Mouse (Mus musculus) embryonic stem cell, embryonic (primary cell): ENCODE data around the gene Kctd15.

Source experiments
- CTCF ChIA-PET, 4 experiments: fragments of 300-600 bp in 2 of 4; fragments of 350-600 bp in 2 of 4; sonication (Branson Sonifier 250); formaldehyde crosslinking; loops; one replicate each; lab custom pipeline; 2022; ENCODE audit warnings: inconsistent platforms in 2 of 4; lab: Charles Lee
- POLR2A ChIA-PET, 4 experiments: fragments of 300-600 bp in 2 of 4; fragments of 350-600 bp in 2 of 4; sonication (Branson Sonifier 250); formaldehyde crosslinking; loops; one replicate each; lab custom pipeline; 2022; ENCODE audit warnings: antibody characterized with exemption in 4 of 4, inconsistent platforms in 1 of 4; lab: Charles Lee

The Kctd15 gene

DNA sequence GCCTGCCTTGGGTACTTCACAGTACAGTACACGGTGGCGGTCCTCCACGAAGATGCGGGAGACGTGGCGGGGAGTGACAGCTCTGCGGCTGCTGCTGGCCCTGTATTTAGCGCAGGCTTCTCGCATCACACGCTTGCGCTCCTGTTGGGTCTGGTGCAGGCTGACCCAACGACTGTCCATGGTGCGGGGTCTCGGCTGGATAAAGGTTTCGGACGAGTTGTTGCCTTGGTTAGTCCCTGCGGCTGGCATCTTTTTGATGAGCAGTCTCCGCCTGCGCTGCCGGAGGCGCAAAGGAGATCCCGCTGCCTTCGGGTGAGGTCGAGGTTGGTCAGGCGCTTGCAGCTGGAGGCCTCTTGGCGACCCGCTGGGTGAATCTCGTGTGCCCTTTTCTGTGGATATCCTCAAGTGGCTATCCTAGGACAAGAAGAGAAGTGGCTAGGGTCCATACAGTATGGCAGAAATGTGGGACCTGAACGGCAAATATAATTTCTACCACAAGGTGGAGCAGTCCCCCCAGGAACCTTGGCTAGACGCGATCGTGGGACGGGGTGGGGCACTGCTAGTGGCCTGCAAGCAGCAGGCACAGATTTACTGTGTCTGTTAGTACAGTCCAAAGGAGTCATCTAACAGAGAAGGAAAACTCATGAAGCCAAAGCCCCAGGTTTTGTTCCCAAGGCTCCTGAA, 19.4 kb upstream of the Kctd15 start:
- POLR2A ChIA-PET, result interaction anchor here in 3 of 4 experiments (0.6 to 2.9 kb wide), 12 partner anchors 25 to 501 kb away, joined by 3 to 13 read pairs (median 4); no protein-coding TSS in a partner anchor
- CTCF ChIA-PET, result interaction anchor here (0.5 to 6.3 kb wide), 49 partner anchors 10 to 740 kb away, joined by 3 to 50 read pairs (median 4); no protein-coding TSS in a partner anchor

GRCm38 (mm10) chr7:34675120-34675790, 18.7 kb upstream of the Kctd15 start:
- CTCF ChIA-PET, result interaction anchor here (0.5 to 6.3 kb wide), 39 partner anchors 15 to 741 kb away, joined by 3 to 50 read pairs (median 4); no protein-coding TSS in a partner anchor
- POLR2A ChIA-PET, result interaction anchor here in 3 of 4 experiments (0.6 to 8.6 kb wide), 22 partner anchors 20 to 502 kb away, joined by 3 to 78 read pairs (median 4); no protein-coding TSS in a partner anchor

DNA sequence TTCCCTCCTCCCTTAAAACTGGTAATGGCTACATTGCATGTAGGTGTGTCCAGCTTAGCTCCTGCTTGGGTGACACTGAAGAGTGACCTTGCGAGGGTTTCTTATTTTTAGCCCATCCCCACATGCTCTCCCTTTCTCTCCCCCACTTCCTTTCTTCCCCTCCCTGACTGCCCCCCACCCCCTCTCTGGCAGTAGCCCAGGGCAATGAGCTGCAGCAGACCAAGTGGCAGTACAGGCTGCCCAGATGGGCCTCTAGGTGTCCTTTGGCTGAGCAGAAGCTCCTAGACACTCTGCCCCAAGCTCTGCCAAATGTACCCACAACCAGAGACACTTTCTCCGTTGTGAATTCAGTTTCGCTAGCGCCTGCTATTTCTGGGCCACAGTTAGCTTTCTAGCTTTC, 16.4 kb upstream of the Kctd15 start:
- ChIA-PET CTCF (interaction anchor here (0.6 to 6.3 kb wide), 24 partner anchors 18 to 269 kb away, joined by 3 to 50 read pairs (median 4); no protein-coding TSS in a partner anchor), POLR2A (interaction anchor here (0.6 to 8.6 kb wide), 6 partner anchors 18 to 283 kb away, joined by 3 to 78 read pairs (median 8); no protein-coding TSS in a partner anchor)

- ChIA-PET POLR2A (interaction anchor here in 2 of 4 experiments (1.1 to 8.6 kb wide), 6 partner anchors 48 to 269 kb away, joined by 3 to 78 read pairs (median 4); no protein-coding TSS in a partner anchor), CTCF (interaction anchor here (0.5 to 3.9 kb wide), 16 partner anchors 50 to 1203 kb away, joined by 3 to 29 read pairs (median 4); no protein-coding TSS in a partner anchor)
These were observed 15.4 kb upstream of the Kctd15 start for GRCm38 (mm10) chr7:34671911-34672310.

GRCm38 (mm10) chr7:34670778-34671177, 14.2 kb upstream of the Kctd15 start:
- CTCF ChIA-PET, result interaction anchor here (0.6 to 3.1 kb wide), 22 partner anchors 15 to 506 kb away, joined by 3 to 27 read pairs (median 4); no protein-coding TSS in a partner anchor
- POLR2A ChIA-PET, result interaction anchor here in 3 of 4 experiments (0.5 to 8.6 kb wide), 31 partner anchors 12 to 539 kb away, joined by 3 to 78 read pairs (median 5); partner anchors contain the start of gene Kctd15 (in 1 of the 3)

- POLR2A ChIA-PET, result interaction anchor here (0.5 to 8.6 kb wide), 41 partner anchors 9 to 544 kb away, joined by 3 to 78 read pairs (median 4); partner anchors contain the start of genes Kctd15 (in 1 of the 4) and Pdcd2l (in 1 of the 4)
- CTCF ChIA-PET, result interaction anchor here in 3 of 4 experiments (0.5 to 3.1 kb wide), 21 partner anchors 8 to 402 kb away, joined by 3 to 27 read pairs (median 5); partner anchors contain the start of gene Kctd15 (in 1 of the 3)
These were observed 12.8 kb upstream of the Kctd15 start for GRCm38 (mm10) chr7:34669336-34669735.

- ChIA-PET POLR2A (interaction anchor here in 3 of 4 experiments (0.5 to 8.6 kb wide), 16 partner anchors 9 to 278 kb away, joined by 3 to 78 read pairs (median 6); partner anchors contain the start of gene Kctd15 (in 1 of the 3)), CTCF (interaction anchor here in 3 of 4 experiments (0.8 to 2.2 kb wide), 5 partner anchors 13 to 261 kb away, joined by 3 to 14 read pairs (median 9); no protein-coding TSS in a partner anchor)
These were observed 11.3 kb upstream of the Kctd15 start for GRCm38 (mm10) chr7:34667874-34668273.

DNA sequence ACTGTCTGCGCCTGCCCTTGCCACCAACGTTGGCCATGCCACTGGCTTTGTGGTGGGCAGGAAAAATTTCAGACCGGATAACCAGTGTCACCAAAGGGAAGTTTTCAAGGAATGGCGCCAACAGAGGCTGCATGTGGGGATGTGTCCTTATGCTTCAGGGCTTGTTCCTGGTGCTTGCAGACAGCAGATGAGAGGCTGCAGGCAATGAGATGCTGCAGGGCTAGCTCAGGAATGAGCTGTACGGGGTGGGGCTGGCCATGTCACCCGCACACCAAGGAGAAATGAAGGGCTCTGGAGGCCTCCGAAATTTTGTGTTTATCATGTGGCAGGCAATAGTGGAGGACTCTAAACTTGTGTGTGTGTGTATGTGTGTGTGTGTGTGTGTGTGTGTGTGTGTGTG, 6.6 kb upstream of the Kctd15 start:
- CTCF ChIA-PET, result interaction anchor here in 2 of 4 experiments (0.7 to 1.0 kb wide), 3 partner anchors 12 to 308 kb away, joined by 3 to 4 read pairs (median 3); no protein-coding TSS in a partner anchor
- POLR2A ChIA-PET, result interaction anchor here in 3 of 4 experiments (0.6 to 2.3 kb wide), 9 partner anchors 9 to 273 kb away, joined by 3 to 9 read pairs (median 3); no protein-coding TSS in a partner anchor

DNA sequence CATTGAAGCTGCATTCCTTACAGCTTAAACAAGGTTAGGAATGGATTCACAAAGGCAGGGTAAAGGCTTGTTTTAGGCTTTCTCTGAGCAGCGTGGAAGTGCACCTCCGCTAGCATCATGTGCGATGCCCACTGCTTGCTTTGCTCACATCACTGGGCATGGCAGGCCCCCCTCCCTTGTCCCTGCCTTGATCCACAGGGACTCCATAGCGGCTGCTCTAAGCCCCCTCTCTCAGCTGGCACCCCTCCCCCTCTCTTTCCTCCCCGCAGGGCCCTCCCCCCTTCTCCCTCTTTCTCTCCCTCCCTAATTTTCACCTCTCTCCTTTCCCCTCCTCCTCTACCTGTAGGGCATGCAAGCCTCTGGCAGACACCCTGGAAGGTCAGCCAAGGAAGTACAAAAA, 5.7 kb upstream of the Kctd15 start:
- CTCF ChIA-PET, result interaction anchor here in 2 of 4 experiments (0.6 to 0.7 kb wide), 2 partner anchors 145 to 200 kb away, joined by 3 to 7 read pairs; no protein-coding TSS in a partner anchor

GRCm38 (mm10) chr7:34659386-34660085, 3.0 kb upstream of the Kctd15 start:
- POLR2A ChIA-PET, result interaction anchor here in 3 of 4 experiments (0.6 to 7.5 kb wide), 10 partner anchors 8 to 270 kb away, joined by 3 to 75 read pairs (median 4); no protein-coding TSS in a partner anchor

More for the DNA sequence above, 5.7 kb upstream of the Kctd15 start:
- POLR2A ChIA-PET, result interaction anchor here in 3 of 4 experiments (0.5 to 2.3 kb wide), 8 partner anchors 8 to 273 kb away, joined by 3 to 9 read pairs (median 4); no protein-coding TSS in a partner anchor

GRCm38 (mm10) chr7:34655086-34655839, 1.3 kb downstream of the Kctd15 start:
- ChIA-PET CTCF (interaction anchor here in 3 of 4 experiments (0.8 to 3.0 kb wide), 12 partner anchors 13 to 248 kb away, joined by 3 to 14 read pairs (median 4); no protein-coding TSS in a partner anchor), POLR2A (interaction anchor here in 3 of 4 experiments (0.6 to 7.5 kb wide), 24 partner anchors 7 to 401 kb away, joined by 3 to 75 read pairs (median 5); no protein-coding TSS in a partner anchor)

More at GRCm38 (mm10) chr7:34659386-34660085, 3.0 kb upstream of the Kctd15 start:
- CTCF ChIA-PET, result interaction anchor here (0.7 to 1.3 kb wide), 4 partner anchors 15 to 121 kb away, joined by 3 to 9 read pairs (median 4); no protein-coding TSS in a partner anchor

DNA sequence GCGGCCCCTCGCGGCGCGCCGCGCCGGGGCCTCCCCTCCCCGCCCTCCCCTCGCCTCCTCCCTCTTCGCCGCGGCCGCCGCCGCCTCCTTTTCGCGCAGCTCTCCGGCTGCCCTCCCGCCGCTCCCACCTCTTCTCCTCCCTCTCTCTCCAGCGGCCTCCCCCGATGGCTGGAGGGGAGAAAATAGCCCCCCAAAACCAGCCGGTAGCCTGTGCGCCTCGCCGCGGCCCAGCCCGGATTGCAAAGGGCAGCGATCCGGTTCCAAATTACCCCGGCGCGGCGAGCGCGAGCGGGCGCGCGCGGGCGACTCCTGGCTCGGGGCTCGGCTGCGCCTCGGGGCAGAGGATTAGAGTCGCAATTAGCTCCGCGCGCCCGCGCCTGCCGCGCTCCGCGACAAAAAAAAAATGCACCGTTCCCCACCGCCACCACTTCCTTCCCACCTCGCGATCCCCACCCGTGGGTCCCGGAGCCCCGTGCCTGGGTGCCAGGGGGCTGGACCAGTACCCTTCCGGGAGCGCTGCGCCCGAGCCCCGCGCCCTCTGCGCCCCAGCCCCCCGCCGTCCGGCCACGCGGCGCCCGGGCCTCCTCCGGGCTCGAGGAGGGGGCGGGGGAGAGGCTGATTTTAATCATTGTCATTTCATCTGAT, 2.0 kb downstream of the Kctd15 start:
- POLR2A ChIA-PET, result interaction anchor here in 3 of 4 experiments (1.0 to 7.5 kb wide), 22 partner anchors 8 to 401 kb away, joined by 3 to 75 read pairs (median 6); no protein-coding TSS in a partner anchor
- CTCF ChIA-PET, result interaction anchor here in 3 of 4 experiments (0.8 to 3.0 kb wide), 10 partner anchors 14 to 247 kb away, joined by 3 to 14 read pairs (median 6); no protein-coding TSS in a partner anchor

- CTCF ChIA-PET, result interaction anchor here in 3 of 4 experiments (0.5 to 3.0 kb wide), 9 partner anchors 15 to 246 kb away, joined by 3 to 14 read pairs (median 4); no protein-coding TSS in a partner anchor
- POLR2A ChIA-PET, result interaction anchor here (0.5 to 7.5 kb wide), 31 partner anchors 9 to 490 kb away, joined by 3 to 75 read pairs (median 4); no protein-coding TSS in a partner anchor
These were observed 2.6 kb downstream of the Kctd15 start for GRCm38 (mm10) chr7:34653731-34654440.

GRCm38 (mm10) chr7:34652751-34653502, 3.6 kb downstream of the Kctd15 start:
- POLR2A ChIA-PET, result interaction anchor here in 3 of 4 experiments (0.5 to 7.5 kb wide), 26 partner anchors 10 to 263 kb away, joined by 3 to 75 read pairs (median 4); no protein-coding TSS in a partner anchor
- CTCF ChIA-PET, result interaction anchor here in 3 of 4 experiments (0.5 to 2.3 kb wide), 6 partner anchors 21 to 245 kb away, joined by 3 to 7 read pairs (median 4); no protein-coding TSS in a partner anchor
